Mouse (Mus musculus) retina, adult 2 months (tissue): Measurements from ENCODE around the gene Kcmf1.
"Not testable (repeated sequence)": the region's sequence is repeated elsewhere in the genome, so short reads cannot be mapped to it uniquely, and the experiment has no call there.

Experiments used
- DNase-seq: peaks from one replicate; pipeline ENCODE4 v3.0.0-alpha.2; 2012; ENCODE audit warnings: low read depth, low spot score

Gene Kcmf1

DNA sequence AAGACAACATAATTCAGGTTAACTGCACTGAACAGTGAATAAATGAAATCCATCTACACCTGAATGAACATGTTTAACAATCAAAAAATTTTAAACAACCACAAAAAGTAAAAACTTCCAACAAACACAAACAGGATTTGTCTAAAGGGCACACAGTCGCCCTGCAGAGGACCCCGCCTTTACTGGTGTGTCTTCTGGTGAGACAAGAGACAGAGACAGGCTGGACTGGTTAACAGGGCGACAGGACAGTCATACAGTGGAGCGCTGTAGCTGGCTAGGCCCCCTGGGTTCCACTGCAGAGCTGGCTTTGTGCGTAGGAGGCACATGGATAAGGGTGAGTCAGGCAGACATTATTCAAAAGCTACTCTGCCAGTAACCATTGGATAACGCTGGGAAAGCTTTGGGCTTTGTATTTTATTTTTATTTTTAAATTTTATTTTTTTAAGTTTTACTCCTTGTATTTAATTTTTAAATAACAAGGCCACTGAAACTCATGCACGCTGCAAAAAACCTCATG, 57.7 kb downstream of the Kcmf1 start:
- no peak for DNase-seq

DNA sequence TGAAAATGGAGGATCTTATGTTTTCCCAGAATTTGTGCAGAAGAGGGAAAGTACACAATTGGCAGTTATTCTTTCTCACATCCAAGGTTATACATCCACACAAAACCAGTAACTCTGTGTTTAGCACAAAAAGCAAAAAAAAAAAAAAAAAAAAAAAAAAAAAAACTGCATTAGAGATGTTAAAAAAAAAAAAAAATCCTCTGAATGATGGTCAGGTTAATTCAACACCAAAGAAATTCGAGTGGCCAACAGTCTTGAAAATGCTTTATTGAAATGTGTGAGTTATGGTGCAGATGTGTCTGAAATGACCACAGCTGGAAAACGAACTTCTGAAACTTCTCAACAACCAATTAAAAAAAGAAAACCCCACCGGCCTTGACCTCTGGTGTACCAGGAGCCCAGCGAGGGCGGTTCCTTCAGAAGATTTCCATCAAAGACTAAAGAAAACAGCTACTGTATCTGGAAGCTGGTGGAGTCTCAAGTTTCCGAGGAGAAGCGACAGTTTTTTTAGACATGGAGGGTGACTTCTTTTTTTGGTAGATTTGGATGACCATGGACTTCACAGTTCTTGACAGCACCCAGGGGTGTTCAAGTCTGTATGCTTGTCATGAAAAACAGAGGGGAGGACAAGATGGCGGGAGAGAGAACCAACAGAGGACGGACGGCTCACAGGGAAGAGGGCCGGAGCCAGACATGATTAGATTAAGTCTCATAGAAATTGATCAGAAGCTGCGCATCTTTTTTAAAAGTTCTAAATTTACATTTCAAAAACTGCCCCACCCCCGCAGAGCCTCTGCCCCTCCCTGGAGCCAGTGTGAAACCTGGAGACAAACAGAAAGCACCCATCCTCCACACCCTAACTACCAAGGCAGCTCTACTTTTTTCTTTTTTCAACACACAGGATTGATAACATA, 58.7 kb downstream of the Kcmf1 start:
- no peak for DNase-seq

DNA sequence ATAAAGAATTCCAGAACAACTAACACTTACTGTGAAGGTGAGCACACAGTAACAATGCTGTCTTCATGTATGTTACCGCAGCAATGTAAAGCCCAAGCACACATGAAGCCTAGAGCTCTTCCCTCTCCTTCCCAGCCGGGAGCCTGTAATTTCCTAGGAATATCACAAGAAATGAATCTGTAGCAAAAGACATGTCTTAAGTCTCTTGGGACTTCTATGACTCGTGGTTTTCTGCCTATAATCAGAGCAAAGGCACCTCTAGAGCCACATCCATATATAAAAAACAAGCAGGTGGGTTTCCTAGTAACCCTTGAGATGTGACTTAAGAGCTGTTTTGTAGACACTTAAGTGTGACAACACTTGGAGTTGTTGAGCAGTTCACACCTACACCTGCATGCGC, 62.0 kb downstream of the Kcmf1 start:
- DNase-seq: no peak

DNA sequence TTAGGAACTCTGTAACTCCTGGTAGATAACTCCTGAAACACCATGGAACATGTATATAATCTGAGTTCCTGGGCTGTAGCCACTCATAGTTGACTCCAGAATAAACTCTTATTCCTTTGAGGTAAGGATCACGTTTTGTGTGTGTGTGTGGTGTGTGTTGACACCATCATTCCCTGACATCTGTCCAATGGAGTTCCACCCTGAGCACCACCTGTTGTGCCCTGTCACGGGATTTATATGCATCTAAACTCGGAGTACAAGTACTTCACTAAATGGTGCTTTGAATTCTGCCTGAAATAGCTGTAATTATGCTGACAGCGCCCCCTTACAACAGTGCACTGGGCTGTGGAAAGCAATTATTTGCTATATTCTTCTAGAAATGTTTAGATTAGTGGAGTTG, 65.3 kb downstream of the Kcmf1 start:
- DNase-seq: no peak

DNA sequence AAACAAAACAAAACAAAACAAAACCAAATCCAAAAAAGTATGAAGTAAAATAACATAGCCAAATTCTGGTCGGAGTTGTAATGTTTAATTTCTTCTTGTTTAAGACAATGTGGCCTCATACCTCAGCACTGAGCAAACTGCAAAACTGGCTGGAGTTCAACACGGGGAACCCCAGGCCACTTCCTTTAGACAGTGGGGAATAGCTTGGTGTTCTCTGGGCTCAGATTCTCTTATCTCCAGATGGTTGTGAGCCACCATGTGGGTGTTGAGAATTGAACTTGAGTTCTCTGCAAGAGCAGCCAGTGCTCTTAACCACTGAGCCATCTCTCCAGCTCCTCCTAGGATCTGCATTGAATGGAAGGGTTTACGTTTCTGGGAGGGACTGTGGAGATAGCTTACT, 67.9 kb downstream of the Kcmf1 start:
- DNase-seq: no peak

DNA sequence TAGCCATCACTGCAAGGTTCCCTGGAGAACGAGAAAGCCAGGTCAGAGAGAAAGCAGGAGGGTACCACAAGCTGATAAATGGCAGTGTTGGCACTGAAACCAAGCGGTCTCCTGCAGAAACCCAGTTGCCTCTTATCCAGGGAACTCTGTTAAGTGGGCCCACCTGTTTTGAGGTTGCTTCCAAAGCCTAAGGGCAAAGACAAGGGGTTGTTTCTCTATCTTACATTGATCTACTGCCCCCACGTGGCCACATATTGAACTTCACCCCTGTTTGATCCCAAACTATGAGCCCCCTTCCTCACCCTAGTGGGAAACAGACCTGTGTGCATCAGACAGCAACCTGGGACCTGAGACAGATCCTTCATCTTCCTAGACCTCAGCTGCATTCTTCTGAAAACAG, 68.5 kb downstream of the Kcmf1 start:
- DNase-seq: no peak

DNA sequence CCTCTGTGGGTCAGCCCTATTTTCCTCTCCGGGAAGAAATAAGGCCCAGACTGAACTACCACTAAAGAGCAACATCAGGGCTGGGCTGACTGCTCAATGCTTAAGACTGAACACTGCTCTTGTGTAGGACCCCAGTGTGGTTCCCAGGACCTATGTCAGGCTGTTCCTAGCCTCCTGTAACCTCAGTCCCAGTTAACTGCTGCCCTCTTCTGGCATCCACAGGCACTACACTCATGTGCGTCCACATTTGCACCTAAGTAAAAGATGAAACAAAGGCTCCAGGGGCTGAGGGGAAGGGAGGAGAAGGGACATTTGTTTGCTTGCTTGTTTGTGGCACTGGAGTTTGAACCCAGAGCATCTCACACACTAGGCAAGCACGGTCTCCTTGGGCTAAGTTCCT, 70.9 kb downstream of the Kcmf1 start:
- DNase-seq: no peak

DNA sequence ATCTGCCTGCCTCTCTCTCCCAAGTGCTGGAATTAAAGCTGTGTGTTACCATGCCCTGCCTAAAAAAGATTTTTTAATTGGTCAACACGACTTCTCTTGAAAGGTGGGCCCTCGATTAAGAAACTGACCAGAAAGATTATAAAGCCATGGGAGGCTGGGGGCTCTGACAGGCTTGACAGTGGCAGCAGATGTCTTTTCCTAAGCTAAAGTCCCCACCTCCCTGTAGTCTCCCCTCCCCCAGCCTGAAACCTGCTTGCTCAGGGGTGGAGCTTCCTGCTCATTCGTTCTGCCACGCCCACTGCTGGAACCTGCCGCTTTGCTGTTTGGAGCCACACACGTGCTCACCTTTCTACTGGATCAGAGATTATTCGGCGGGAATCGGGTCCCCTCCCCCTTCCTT, 71.7 kb downstream of the Kcmf1 start:
- not testable (repeated sequence) for DNase-seq

DNA sequence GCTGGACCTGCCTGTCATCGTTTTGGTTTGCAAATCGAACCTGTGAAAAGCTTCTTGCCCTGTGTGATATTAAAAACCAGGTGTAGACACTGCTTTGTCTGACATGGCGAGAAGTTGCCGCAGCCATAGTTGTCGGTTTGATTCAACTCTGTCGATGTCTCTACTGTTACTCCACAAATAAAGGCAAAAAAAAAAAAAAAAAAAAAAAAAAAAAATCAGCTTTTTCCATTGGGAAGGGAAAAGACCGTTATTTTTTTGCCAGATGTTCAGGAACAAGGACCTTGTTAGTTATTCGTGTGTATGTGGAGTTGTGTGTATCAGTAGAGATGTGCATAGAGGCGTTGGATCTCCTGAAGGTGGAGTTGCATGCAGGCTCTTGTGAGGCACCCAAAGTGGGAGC, 74.0 kb downstream of the Kcmf1 start:
- no peak for DNase-seq

DNA sequence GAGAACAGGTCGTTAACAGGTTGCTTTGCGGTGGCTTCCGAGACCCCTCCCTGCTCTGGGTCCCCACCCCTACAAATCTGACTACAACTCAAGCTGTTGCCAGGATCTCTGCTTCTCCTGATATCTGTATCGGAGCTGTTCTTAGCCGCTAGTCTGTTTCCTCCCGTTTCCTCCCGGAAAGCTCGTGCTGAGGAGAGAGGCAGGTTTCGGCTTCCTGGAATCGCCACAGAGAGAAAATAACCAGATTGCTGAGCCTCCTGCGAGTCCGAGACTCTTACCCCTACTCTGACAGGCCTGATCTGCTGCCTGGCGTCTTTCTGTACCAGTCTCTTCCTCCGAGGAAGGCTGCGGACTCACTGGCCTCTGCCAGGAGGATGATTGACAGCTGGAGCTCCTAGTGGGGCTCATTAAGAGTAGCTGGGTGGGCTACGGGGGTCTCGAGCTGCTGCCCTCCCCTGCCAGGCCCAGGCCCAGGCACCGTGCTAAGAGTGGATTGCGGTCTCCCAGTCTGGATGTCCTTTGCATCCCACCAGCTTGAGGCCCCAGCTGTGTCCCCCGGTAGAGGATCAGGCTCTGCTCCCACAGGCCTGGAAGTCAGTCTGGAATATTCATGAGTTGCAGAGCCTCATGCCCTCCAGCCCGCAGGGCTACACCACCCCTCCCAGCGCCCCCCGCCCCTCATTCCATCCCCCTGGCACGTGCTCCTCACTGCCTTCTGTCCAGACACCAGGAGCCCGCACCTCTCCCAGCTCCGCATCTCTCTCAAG, 74.6 kb downstream of the Kcmf1 start:
- DNase-seq: no peak

DNA sequence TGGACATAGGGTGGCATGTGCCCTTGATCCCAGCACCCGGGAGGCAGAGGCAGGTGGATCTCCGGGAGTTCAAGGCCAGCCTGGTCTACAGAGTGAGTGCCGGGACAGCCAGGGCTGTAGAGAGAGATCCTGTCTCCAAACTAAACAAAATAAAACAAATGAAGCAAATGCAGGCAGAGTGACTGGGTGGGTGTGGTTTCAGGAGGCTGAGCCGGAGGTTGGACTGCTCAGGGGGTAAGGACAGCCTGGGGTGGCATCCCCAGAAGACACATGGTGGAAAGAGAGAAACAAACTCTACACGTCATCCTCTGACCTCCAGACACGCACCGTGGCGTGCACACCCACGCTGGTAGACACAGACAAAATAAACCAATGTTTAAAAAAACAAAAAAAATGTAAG, 86.3 kb downstream of the Kcmf1 start:
- no peak for DNase-seq

DNA sequence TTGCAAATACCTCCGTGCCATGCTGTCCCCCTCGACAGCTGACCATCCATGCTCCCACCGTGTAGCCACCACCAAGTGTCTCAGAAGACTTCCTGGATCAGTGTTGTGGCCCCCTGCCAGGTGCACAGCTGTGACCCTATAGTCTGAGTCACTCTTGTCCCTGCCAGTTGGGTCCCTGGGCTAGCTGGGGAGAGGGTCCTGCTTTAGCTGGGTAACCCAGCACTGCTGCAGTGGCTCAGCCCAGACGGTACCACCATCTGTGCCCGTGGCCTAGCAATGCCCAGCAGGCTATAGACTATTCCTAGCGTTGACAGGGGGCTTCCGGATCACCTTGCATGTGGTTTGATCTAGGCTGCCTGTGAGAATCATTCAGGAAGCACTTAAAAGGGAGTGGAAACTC, 89.5 kb downstream of the Kcmf1 start:
- DNase-seq: no peak

DNA sequence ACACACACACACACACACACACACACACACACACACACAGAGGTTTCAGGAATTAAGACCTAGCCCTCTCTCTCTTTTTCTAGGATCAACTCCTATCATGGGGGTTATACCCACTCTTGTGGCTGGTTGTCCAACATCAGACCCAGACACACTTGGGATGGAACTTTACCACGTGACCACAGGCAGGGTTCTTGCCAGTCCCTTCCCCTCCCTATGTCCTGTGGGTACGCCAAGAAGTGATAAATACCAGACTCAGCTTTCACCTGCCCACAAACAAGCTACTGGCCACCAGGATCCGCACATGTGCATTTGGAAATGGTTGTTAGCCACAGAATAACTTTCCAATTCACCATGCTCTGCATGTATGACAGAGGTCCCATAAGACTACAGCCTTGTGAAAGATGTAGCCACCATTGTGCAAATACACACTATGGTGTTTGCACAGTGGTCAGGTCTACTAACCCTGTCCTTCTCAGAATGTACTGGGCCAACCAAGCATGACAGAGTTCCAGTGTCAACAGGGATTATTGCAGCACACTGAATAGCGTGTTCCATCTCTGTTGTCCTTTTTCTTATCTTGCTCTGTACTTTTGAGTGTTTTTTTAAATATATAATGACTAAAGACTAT, 90.1 kb downstream of the Kcmf1 start:
- no peak for DNase-seq

DNA sequence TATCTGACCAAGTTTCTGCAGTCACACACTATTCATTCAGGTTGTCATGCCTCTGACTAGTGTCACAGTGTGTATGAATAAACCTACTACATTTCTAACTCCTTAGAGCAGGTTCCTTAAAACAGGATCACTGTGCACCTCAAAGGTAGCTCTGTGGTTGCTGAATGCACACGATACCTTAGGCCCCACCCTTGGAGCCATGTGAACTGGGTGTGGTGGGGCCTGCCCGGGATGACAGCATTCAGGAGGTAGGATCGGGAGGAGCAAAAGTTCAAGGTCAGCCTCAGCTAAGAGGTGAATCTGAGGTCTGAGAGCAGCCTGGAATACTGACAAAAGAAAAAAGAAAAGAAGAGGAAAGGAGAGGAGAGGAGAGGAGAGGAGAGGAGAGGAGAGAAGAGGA, 91.4 kb downstream of the Kcmf1 start:
- no peak for DNase-seq

DNA sequence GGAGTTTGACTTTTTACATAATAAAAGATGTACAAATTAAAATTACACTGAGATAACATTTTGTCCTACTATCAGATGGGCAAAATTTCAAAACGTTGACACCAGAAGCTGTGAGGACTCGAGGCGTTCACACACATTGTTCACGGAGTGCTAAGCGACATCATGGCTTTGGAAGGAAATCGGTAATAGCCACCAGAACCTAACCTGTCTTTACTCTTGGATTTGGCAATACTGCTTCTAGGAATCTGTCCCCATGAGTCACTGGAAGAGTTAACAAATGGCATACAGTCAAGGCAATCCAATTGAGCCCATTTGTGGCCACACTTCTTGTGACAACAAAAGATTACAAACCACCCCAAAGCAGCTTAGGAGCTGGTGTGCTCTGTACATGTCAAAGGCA, 96.1 kb downstream of the Kcmf1 start:
- no peak for DNase-seq

DNA sequence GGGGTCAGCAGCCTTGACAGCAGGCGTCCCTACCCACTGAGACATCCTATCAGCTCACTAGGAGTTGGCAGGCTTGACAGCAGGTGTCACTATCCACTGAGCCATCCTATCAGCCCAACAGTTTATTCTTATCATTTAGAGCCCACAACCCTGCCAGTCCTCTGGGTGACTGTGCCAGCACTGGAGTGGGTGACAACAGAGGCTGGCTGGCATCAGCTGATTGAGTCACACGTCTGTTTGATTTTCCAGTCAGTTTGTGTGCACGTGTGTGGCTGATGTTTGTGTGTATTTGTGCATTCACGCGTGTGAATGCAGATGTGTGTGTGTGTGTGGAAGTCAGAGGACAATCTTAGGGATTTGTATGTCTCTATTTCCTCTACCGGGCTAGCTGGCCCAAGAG, 97.7 kb downstream of the Kcmf1 start:
- DNase-seq: no peak

DNA sequence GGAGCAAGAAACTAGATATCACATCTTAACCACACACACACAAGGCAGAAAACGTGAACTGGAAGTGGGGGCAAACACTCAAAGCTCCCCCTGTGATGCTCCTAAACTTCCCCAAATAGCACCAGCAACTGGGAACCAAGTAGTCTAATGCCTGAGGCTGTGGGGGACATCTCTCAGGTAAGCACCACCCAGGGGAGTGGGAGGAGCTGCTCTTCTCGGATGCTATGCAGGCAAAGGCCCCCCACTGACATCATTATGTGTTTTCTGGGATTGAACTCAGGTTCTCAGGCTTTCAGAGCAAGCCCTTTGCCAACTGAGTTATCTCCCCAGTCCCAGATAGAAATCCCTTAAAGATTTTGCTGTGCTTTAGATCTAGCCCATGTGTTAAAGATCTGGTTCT, 99.1 kb downstream of the Kcmf1 start:
- no peak for DNase-seq

DNA sequence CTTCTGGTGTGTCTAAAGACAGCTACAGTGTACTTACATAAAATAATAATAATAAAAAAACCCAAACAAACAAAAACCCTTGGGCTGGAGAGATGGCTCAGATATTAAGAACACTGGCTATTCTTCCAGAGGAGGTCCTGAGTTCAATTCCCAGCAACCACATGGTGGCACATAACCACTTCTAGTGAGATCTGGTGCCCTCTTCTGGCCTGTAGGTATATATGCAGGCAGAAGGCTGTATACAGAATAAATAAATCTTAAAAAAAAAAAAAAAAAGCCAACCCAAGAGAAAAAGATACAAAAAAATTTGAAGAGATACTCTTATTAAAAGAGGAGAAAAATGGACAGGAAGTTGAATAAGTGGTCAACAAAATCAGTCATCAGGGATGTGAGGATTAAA, 102.0 kb downstream of the Kcmf1 start:
- DNase-seq: no peak

DNA sequence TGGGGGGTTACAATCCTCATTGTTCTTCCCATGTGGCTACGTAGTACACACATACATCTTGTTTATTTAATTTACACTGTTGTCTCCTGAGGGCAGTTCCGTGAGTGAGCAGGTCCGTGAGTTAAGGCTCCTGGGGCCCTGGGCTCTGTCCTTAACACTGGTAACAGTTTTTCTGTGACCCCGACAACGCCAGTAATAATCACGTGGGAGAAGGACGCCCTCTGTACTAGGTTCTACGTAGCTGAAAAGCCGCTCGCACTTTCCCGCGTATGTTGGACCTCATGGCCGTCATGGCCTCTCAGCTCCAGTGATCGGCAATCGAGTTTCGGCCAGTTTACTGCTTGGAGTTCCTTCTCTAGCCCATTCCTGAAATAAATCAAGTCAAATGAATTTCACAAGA, 104.3 kb downstream of the Kcmf1 start:
- no peak for DNase-seq

DNA sequence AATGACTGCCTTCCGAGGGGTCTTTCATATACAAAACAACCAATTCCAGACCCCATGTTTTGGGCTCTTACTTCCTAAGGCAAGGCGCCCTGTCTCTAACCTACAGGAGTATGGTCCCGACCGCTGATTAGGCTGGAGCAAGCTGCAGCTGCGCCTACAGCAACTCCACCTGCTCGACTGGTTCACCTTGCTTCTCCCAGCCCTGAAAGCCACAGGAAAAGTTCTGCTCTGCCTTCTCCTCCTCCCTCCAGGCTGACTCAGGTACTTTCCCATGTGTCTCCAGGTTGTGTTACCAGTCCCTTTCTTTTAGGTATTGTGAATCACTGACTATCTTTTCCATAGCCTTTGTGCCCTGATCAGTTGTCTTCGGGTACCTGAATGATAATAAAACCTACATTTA, 104.9 kb downstream of the Kcmf1 start:
- DNase-seq: no peak

DNA sequence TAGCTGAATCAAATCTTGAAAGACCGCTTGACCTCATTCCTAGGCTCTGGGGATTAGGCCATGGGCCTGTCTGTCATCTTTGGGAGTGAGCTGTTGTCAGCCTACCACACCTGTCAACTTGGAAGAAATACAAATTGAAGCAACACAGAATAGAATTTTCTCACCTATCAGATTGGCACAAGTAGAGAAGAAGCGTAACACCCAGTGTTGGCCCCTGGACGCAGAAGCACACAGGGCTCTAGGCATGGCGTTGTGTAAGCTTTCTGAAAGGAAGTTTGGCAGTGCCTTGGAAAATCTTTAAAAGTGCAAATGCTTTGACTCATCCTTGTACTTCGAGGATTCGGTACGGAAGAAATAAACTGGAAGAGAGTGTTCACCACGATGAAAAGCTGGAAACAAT, 107.1 kb downstream of the Kcmf1 start:
- no peak for DNase-seq
